Comparison of ENCODE assay signal across 8 mouse cellular contexts in the genomic region with DNA sequence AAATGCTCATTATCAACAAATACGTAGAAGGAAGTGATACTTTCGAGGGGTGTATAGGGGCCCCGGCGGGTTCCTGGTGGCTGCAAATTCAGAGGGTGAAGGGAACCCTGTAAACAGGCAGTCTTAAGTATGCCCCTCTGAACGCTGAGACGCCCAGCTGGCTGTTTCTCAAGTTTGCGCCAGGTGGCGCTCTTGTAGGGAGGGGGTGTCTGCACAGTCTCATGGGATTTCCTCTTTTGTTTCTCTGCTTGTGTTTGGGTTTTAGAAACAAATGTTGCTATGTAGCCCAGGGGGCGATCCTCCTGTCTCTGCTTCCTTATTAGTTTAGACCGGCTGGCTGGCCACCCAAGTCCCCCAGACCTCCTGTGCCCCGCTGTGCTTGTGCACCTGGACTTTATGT. TPM values are rescaled to one million over a fixed set of nuclear protein-coding genes. Genes with fewer than 3 reads are reported as not detected.
DNase-seq lines count a peak whose midpoint lies in the region; ATAC-seq lines count a peak whose summit lies in the region.

No protein-coding gene starts in this region.

- H3K27me3 ChIP-seq in intestine, embryonic 14.5 days (replicated peaks; ENCODE audit: control insufficient read depth, insufficient read depth, low read length): no peaks in the 10 kb centered on the region
- no peaks in the 10 kb centered on the region for H3K27me3 ChIP-seq in intestine, embryonic 15.5 days (replicated peaks)
- H3K27me3 ChIP-seq in embryonic facial prominence, embryonic 14.5 days (replicated peaks; ENCODE audit: control insufficient read depth, insufficient read depth, low read length): no peaks in the 10 kb centered on the region

- intact Hi-C loops in heart, postnatal 10 days (cut with DNase I): loop anchor here (1.0 kb wide), 2 partner anchors 73 to 134 kb away; no protein-coding TSS in a partner anchor
- intact Hi-C loops in left cerebral cortex, postnatal 4 days (cut with DNase I): loop anchor here (5.0 kb wide), 2 partner anchors 72 to 122 kb away; no protein-coding TSS in a partner anchor

- 30% methylated on average over 11 of the region's 11 CpGs for WGBS in intestine, embryonic 14.5 days
- 26% methylated on average over 11 of the region's 11 CpGs for WGBS in intestine, embryonic 15.5 days
- 33% methylated on average over 11 of the region's 11 CpGs for WGBS in embryonic facial prominence, embryonic 14.5 days

- H3K4me2 ChIP-seq in intestine, embryonic 14.5 days (ENCODE audit: low read length): no peak overlapping the region
- H3K4me2 ChIP-seq in intestine, embryonic 15.5 days (replicated peaks): no peak overlapping the region
- H3K4me2 ChIP-seq in embryonic facial prominence, embryonic 14.5 days (ENCODE audit: low read depth, low read length): no peak overlapping the region

- no peak overlapping the region for H3K27ac ChIP-seq in intestine, embryonic 14.5 days (ENCODE audit: low read depth)
- H3K27ac ChIP-seq in intestine, embryonic 15.5 days: no peak overlapping the region
- no peak overlapping the region for H3K27ac ChIP-seq in embryonic facial prominence, embryonic 14.5 days (replicated peaks; ENCODE audit: low read depth, low read length)

- H3K4me1 ChIP-seq in intestine, embryonic 14.5 days (replicated peaks; ENCODE audit: control insufficient read depth, insufficient read depth, low read length): no peaks in the 10 kb centered on the region
- no peaks in the 10 kb centered on the region for H3K4me1 ChIP-seq in intestine, embryonic 15.5 days (replicated peaks)
- no peaks in the 10 kb centered on the region for H3K4me1 ChIP-seq in embryonic facial prominence, embryonic 14.5 days (ENCODE audit: control insufficient read depth, insufficient read depth, low read length)

- H3K36me3 ChIP-seq in intestine, embryonic 14.5 days (ENCODE audit: control insufficient read depth, insufficient read depth, low read length): no peaks in the 10 kb centered on the region
- H3K36me3 ChIP-seq in intestine, embryonic 15.5 days: no peaks in the 10 kb centered on the region
- H3K36me3 ChIP-seq in embryonic facial prominence, embryonic 14.5 days (ENCODE audit: control insufficient read depth, insufficient read depth, low read length): no peaks in the 10 kb centered on the region

- no peak overlapping the region for H3K9ac ChIP-seq in intestine, embryonic 14.5 days (ENCODE audit: low read length)
- no peak overlapping the region for H3K9ac ChIP-seq in intestine, embryonic 15.5 days
- H3K9ac ChIP-seq in embryonic facial prominence, embryonic 14.5 days (ENCODE audit: low read depth, low read length): no peak overlapping the region

- peak; percentile 67 for DNase-seq in intestine, embryonic 14.5 days (ENCODE audit: low spot score)
- peak; percentile 77 for DNase-seq in R1 (ENCODE audit: low read depth, low spot score)
- peak; percentile 28 for DNase-seq in embryonic facial prominence, embryonic 14.5 days (ENCODE audit: low spot score)
- DNase-seq in heart, postnatal 10 days: peak; percentile 46 to 70
- peak; percentile 35 for DNase-seq in left cerebral cortex, postnatal 4 days
- peak; percentile 82 for DNase-seq in naive thymus-derived CD4-positive, alpha-beta T cell, adult 2 months (ENCODE audit: low read depth)
- peak; percentile 77 for DNase-seq in testis, postnatal 14 days (ENCODE audit: low spot score)

- no peak overlapping the region for H3K4me3 ChIP-seq in intestine, embryonic 14.5 days (ENCODE audit: low read depth, low read length)
- H3K4me3 ChIP-seq in intestine, embryonic 15.5 days (replicated peaks): no peak overlapping the region
- H3K4me3 ChIP-seq in embryonic facial prominence, embryonic 14.5 days (ENCODE audit: low read depth, low read length): no peak overlapping the region

- H3K9me3 ChIP-seq in intestine, embryonic 14.5 days (ENCODE audit: control insufficient read depth, low read length): 0 out of 2 replicates have a peak, but pooled peaks cover under 1% of the 10 kb centered on the region
- no peaks in the 10 kb centered on the region for H3K9me3 ChIP-seq in intestine, embryonic 15.5 days
- 0 out of 2 replicates have a peak, but pooled peaks cover under 1% of the 10 kb centered on the region for H3K9me3 ChIP-seq in embryonic facial prominence, embryonic 14.5 days (ENCODE audit: control insufficient read depth, low read length)

- ATAC-seq in intestine, embryonic 14.5 days (replicated peaks; ENCODE audit: low FRiP score, low TSS enrichment, low read depth): no peak
- ATAC-seq in intestine, embryonic 15.5 days: no peak
- ATAC-seq in embryonic facial prominence, embryonic 14.5 days (ENCODE audit: low read depth): 0 out of 2 replicates have a peak, but pooled peaks have one; percentile 30

RNA-seq across cellular contexts. Expression of a gene that starts 29.3 kb away (rescaled TPM):
- polyA plus RNA-seq in intestine, embryonic 14.5 days (2014; fragmentation: Nextera tagmentation; extraction: Ambion mirVana): 15.3 and 17.8 TPM in 2 replicates
- polyA plus RNA-seq in intestine, embryonic 15.5 days (2015; fragmentation: Nextera tagmentation; extraction: Ambion mirVana): 14.2 and 15.3 TPM in 2 replicates
- 16.4 and 21.2 TPM in 2 replicates for polyA plus RNA-seq in embryonic facial prominence, embryonic 14.5 days (2014; fragmentation: Nextera tagmentation; extraction: Ambion mirVana)
- 10 to 100 TPM in 1 of 2 experiments, 1 to 10 TPM in 1; 9.0 to 10.1 TPM for total RNA-seq in heart, postnatal 10 days (2021)
- total RNA-seq in left cerebral cortex, postnatal 4 days (2021): 10 to 100 TPM; 46.7 to 47.5 TPM

RNA-seq across cellular contexts. Expression of a gene that starts 31.6 kb away (rescaled TPM):
- 47.9 and 48.6 TPM in 2 replicates for polyA plus RNA-seq in intestine, embryonic 14.5 days (2014; fragmentation: Nextera tagmentation; extraction: Ambion mirVana)
- 37.2 and 41.4 TPM in 2 replicates for polyA plus RNA-seq in intestine, embryonic 15.5 days (2015; fragmentation: Nextera tagmentation; extraction: Ambion mirVana)
- 33.0 and 35.5 TPM in 2 replicates for polyA plus RNA-seq in embryonic facial prominence, embryonic 14.5 days (2014; fragmentation: Nextera tagmentation; extraction: Ambion mirVana)
- 10 to 100 TPM; 10.1 to 10.6 TPM for total RNA-seq in heart, postnatal 10 days (2021)
- 10 to 100 TPM; 20.6 to 27.9 TPM for total RNA-seq in left cerebral cortex, postnatal 4 days (2021)

RNA-seq across cellular contexts. Expression of a gene that starts 48.8 kb away (rescaled TPM):
- polyA plus RNA-seq in intestine, embryonic 14.5 days (2014; fragmentation: Nextera tagmentation; extraction: Ambion mirVana): 2.3 and 2.4 TPM in 2 replicates
- 1.00 and 1.3 TPM in 2 replicates for polyA plus RNA-seq in intestine, embryonic 15.5 days (2015; fragmentation: Nextera tagmentation; extraction: Ambion mirVana)
- polyA plus RNA-seq in embryonic facial prominence, embryonic 14.5 days (2014; fragmentation: Nextera tagmentation; extraction: Ambion mirVana): 2.1 and 2.5 TPM in 2 replicates
- total RNA-seq in heart, postnatal 10 days (2021): 1 to 10 TPM; 2.9 to 4.3 TPM
- total RNA-seq in left cerebral cortex, postnatal 4 days (2021): 10 to 100 TPM; 31.3 to 34.5 TPM

Comparison
In these comparisons a context has a peak if more than half of its experiments do, and no peak if none do; other contexts are left out.
1. DNase-seq: peak in every context shown above with its lines; median percentile 82 in naive thymus-derived CD4-positive, alpha-beta T cell, adult 2 months; 77 in R1; 77 in testis, postnatal 14 days; 67 in intestine, embryonic 14.5 days; 58 in heart, postnatal 10 days; 35 in left cerebral cortex, postnatal 4 days; 28 in embryonic facial prominence, embryonic 14.5 days.